Mouse (Mus musculus) T-helper 17 cell (primary cell): ENCODE results near the gene Cops7a.

Source experiments
- in situ Hi-C, 2 experiments: fragments of 300-600 bp; cut with MboI, MseI; formaldehyde crosslinking; loops; 1 replicate in 1 of 2; 2 replicates in 1 of 2; pipeline ENCODE4 v1.15.1; 2025; ENCODE audit warnings: high pct_unique_total_duplicates in 2 of 2

The Cops7a gene

GRCm38 (mm10) chr6:124965088-124965719, at the start of gene Cops7a:
Cops7a (minus strand) TSS chr6:124965538.
- in situ Hi-C loops, result loop anchor here in 1 of 2 experiments (5.0 kb wide), 1 partner anchor 42 kb away; the partner anchor contains the start of gene Zfp384

GRCm38 (mm10) chr6:125009181-125010073, 44.1 kb upstream of the Cops7a start:
- in situ Hi-C loops, result loop anchor here in 1 of 2 experiments (5.0 kb wide), 1 partner anchor 42 kb away; the partner anchor contains the start of gene Cops7a

DNA sequence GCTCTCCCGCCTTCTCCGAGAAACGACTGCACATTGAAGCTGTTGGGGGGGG, 43.6 kb upstream of the Cops7a start, which contains the start of gene Zfp384:
Gene Zfp384 (plus strand): TSS at position 17 of the 52 bp plus-strand sequence.
- in situ Hi-C loops, result loop anchor here in 1 of 2 experiments (5.0 kb wide), 1 partner anchor 42 kb away; the partner anchor contains the start of gene Cops7a

DNA sequence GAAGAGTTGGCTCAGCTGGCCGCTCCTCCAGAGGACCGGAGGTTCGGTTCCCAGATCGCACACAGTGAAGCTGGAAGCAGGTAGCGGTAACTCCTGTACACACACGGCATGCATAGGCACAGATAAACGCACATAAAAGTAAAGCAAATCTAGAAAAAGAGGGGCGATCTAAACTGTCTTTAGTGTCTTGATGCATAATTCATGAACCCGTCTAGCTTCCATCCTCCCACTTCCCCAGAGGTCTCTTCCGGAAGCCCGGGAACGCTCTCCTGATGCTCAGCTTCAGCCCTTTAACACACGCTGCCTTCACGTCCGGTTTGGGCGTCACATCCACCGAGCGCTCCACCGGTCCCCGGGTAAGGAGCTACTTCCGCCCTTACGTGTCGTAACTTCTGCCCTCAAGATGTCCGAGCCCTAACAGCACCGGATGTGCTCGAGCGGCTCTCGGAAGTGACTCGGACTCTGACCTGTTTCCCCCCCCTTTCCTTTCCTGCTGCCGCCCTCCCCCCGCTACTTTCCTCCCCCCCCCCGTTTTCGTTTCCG, 43.3 kb upstream of the Cops7a start:
- in situ Hi-C loops, result loop anchor here in 1 of 2 experiments (5.0 kb wide), 1 partner anchor 41 kb away; the partner anchor contains the start of gene Cops7a

DNA sequence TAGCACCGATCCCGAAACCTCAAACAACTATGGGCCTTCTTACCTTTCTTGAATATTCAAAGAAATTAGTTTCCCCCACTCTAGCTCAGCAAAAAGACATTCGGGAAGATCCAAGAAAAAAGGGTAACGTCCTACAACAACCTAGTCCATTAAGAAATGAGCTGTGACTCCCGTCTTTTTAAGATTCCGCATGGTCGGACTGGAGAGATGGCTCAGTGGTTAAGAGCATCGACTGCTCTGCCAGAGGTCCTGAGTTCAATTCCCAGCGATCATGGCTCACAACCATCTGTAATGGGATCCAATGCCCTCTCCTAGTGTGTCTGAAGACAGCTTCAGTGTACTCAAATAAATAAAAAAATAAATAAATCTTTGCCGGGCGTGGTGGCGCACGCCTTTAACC, 42.7 kb upstream of the Cops7a start:
- in situ Hi-C loops, result loop anchor here in 1 of 2 experiments (5.0 kb wide), 1 partner anchor 41 kb away; the partner anchor contains the start of gene Cops7a

GRCm38 (mm10) chr6:125005086-125005485, 39.7 kb upstream of the Cops7a start:
- in situ Hi-C loops, result loop anchor here in 1 of 2 experiments (5.0 kb wide), 1 partner anchor 38 kb away; the partner anchor contains the start of gene Cops7a

- in situ Hi-C loops, result no loop called here
These were observed 38.4 kb upstream of the Cops7a start for GRCm38 (mm10) chr6:125003706-125004105.

- in situ Hi-C loops, result no loop called here
These were observed 34.2 kb upstream of the Cops7a start for GRCm38 (mm10) chr6:124999546-124999945.

GRCm38 (mm10) chr6:124999091-124999490, 33.8 kb upstream of the Cops7a start:
- in situ Hi-C loops, result no loop called here

DNA sequence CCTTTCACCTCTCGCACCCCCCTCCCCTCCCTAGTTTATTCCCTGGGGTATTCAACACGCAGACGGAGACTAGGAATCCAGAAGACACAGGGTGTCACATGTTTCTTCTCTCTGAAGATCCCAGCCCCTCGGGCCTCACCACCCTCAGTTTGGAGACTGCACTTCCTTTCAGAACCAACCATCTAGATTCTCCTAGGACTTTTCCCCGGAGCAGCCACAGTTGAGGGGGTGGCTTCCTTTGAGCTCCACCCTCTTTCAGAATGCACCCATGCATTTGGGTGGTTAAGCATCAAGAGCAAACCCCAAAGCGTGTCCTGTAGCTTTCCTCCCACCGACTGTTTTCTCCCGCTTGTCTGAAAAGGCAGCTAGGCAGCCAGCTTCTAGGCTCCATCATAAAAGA, 32.7 kb upstream of the Cops7a start:
- in situ Hi-C loops, result no loop called here

GRCm38 (mm10) chr6:124996551-124997501, 31.5 kb upstream of the Cops7a start, which contains the start of gene Pianp:
Pianp (plus strand) TSS chr6:124996694.
- in situ Hi-C loops, result no loop called here

GRCm38 (mm10) chr6:124995831-124996403, 30.6 kb upstream of the Cops7a start:
- in situ Hi-C loops, result no loop called here

DNA sequence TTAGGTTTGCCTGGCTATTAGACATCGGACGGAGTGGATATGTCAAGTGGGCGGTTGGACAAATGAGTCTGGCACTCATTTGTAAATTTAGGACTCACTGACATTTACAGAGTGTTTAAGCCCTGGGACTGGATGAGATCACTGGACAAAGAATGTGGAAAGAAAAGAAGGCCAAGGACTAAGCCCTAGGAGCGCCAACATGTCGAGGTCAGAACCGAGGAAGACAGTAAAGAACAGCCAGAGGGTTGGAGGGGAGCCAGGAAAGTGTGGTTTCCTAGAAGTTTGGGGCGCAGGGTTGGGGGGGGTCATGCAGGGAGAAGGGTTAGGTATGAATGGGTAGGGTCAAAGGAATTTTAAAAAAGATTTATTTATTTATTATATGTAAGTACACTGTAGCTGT, 29.9 kb upstream of the Cops7a start:
- in situ Hi-C loops, result no loop called here

GRCm38 (mm10) chr6:124993876-124994275, 28.5 kb upstream of the Cops7a start:
- in situ Hi-C loops, result no loop called here

- in situ Hi-C loops, result no loop called here
These were observed 28.0 kb upstream of the Cops7a start for GRCm38 (mm10) chr6:124993365-124993764.

GRCm38 (mm10) chr6:124992241-124992640, 26.9 kb upstream of the Cops7a start:
- in situ Hi-C loops, result no loop called here

GRCm38 (mm10) chr6:124967766-124968165, 2.4 kb upstream of the Cops7a start:
- in situ Hi-C loops, result loop anchor here in 1 of 2 experiments (5.0 kb wide), 1 partner anchor 40 kb away; the partner anchor contains the start of gene Zfp384

GRCm38 (mm10) chr6:124966466-124967118, 1.3 kb upstream of the Cops7a start:
- in situ Hi-C loops, result loop anchor here in 1 of 2 experiments (5.0 kb wide), 1 partner anchor 41 kb away; the partner anchor contains the start of gene Zfp384

- in situ Hi-C loops, result loop anchor here in 1 of 2 experiments (5.0 kb wide), 1 partner anchor 42 kb away; the partner anchor contains the start of gene Zfp384
These were observed 409 bp upstream of the Cops7a start for GRCm38 (mm10) chr6:124965747-124966146.

GRCm38 (mm10) chr6:124964638-124965037, 700 bp downstream of the Cops7a start:
- in situ Hi-C loops, result loop anchor here in 1 of 2 experiments (5.0 kb wide), 1 partner anchor 43 kb away; the partner anchor contains the start of gene Zfp384
